Mouse (Mus musculus) gastrocnemius, postnatal 14 days (tissue): ENCODE measurements around the gene Zfp422. TPM values are rescaled to one million over a fixed set of nuclear protein-coding genes. Genes with fewer than 3 reads are reported as not detected.

Source experiments
- DNase-seq: peaks from one replicate; pipeline ENCODE4 v3.0.0; 2021; ENCODE audit warnings: mixed read lengths
- intact Hi-C: fragments of 180-260 bp; cut with DNase I; formaldehyde crosslinking; loops from one replicate; pipeline ENCODE4 v1.15.1; 2025; ENCODE audit warnings: low total_unique reads
- long read RNA-seq, 2 experiments: library from polyadenylated mRNA; stranded (forward); transcript quantifications; one replicate each; pipeline ENCODE4 v2.0.0; 2021
- total RNA-seq, 2 experiments: library from RNA; stranded (reverse); gene quantifications; 2 replicates each; pipeline ENCODE4 v1.2.3; 2021

The Zfp422 gene
- total RNA-seq, result 10 to 100 TPM; 12.6 to 14.8 TPM
- long read RNA-seq, experiment 1, transcript Zfp422-202 (2 exons, 3,187 nt), result major isoform, 17 of 22 reads
- long read RNA-seq, experiment 1, partial matches to known transcripts, result 0 of 22 reads
- long read RNA-seq, experiment 1, other reads (novel, unspliced or antisense), result 3 of 22 reads
- long read RNA-seq, experiment 2, transcript Zfp422-202 (2 exons, 3,187 nt), result major isoform, 22 of 32 reads
- long read RNA-seq, experiment 2, transcript Zfp422-201 (2 exons, 2,375 nt), result minor isoform, 6 of 32 reads
- long read RNA-seq, experiment 2, partial matches to known transcripts, result 0 of 32 reads
- long read RNA-seq, experiment 2, other reads (novel, unspliced or antisense), result 3 of 32 reads

DNA sequence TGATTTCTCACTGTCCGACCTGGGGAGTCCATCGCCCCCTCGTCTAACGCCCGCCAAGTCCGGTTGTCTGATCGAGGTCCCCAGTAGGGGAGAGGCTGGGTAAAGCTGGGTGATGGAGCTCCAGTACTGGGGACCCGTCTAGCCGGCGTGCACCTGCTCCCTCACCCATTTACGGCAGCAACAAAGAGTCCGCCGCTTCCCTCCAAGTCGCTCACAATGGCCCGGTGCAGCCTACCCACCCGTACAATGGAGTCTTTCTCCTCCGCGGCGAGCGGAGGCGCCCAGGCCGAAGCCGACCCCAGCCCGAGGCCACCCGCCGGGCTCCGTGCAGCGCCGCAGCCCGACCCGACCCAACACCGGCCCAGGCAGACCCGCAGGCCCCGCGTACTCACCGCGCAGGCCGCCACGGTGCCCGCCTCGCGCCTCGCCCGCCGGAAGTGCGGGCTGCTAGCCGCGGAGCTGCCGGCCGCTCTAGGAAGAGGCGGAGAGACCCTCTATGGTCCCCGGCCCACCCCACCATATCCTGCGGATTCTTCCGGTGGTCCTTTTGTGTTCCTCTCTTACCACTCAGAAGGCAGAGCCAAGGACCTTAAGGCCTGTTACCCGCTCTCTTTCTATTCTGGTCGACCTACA, at the start of gene Zfp422:
Gene Zfp422, minus strand, starts transcription at position 461 of the 633 bp plus-strand sequence.
- peak; percentile 67 for DNase-seq
- intact Hi-C loops, result no loop called here

DNA sequence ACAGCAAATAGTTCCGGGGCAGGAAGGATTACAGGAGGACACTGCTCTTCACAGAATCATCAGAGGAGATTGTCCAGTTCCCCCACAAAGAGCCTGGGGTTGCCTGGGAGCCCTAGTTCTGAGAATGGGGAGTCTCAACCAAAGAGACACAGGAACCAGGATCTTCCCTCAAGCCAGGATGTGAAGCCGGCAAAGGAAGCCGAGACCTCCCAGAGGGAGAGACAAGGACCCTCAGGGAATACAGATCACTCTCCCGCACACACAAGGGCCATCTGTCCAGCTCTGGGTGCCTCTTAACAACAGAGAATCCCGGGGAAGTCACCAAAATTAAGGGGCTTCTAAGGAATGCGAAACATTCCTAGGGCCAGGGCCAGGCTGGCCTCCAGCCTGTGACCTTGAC, 48.5 kb upstream of the Zfp422 start:
- no peak for DNase-seq
- intact Hi-C loops, result no loop called here

DNA sequence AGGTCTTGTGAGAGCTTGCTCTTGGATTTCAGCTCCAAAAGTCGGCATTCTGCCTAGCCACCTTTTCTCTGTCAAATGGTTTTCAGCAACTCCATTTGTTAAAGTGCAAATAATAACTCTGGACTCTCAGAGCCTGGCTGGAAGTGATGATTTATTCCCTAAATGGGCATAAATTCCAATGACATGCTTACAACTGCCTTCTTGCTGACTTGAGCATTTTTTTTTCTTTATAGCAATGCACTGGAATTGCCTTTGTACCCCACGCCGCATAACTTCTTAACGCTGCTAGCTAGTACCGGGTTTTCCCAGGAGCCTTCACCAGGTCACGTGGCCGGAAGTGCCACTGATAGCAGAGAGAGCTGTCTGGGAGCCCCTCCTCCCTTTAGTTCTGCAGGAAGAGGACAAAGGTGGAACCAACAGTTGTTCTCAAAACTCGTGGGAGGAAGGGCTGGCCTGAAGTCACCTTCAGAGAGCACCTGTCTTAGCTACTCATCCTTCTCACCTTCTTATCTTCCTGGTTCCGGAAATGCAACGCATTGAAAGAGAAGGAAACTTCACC, 47.6 kb upstream of the Zfp422 start:
- no peak for DNase-seq
- intact Hi-C loops, result no loop called here

DNA sequence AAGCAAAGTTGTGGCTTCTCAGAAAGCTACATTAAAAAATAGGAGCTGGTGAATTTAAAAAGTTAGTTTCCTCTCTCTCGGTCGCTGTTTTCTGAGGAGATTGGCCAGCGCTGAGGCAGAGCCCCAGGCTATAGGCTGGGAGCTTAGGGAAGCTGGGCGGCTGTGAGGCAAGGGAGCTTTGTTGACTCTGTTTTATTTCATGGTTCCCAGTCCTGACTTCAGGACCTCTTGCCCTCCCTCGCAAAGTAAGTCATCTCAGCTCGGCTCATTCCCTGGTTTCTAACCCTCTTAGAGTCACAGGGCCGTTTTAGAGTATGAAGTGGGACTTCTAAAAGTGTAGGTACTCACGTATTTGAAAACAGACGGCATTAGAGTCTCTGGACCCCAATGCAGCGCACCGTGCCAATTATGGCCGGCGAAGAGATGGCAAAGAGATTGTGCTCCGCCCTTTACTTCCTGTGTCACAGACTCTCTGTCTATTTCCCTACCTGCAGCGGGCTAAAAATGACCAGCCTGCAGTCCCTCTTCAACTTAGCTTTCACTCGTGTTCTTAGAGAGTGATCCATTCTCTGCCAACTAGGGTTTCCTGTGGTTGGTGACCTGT, 45.6 kb upstream of the Zfp422 start:
- DNase-seq, result no peak
- intact Hi-C loops, result no loop called here

DNA sequence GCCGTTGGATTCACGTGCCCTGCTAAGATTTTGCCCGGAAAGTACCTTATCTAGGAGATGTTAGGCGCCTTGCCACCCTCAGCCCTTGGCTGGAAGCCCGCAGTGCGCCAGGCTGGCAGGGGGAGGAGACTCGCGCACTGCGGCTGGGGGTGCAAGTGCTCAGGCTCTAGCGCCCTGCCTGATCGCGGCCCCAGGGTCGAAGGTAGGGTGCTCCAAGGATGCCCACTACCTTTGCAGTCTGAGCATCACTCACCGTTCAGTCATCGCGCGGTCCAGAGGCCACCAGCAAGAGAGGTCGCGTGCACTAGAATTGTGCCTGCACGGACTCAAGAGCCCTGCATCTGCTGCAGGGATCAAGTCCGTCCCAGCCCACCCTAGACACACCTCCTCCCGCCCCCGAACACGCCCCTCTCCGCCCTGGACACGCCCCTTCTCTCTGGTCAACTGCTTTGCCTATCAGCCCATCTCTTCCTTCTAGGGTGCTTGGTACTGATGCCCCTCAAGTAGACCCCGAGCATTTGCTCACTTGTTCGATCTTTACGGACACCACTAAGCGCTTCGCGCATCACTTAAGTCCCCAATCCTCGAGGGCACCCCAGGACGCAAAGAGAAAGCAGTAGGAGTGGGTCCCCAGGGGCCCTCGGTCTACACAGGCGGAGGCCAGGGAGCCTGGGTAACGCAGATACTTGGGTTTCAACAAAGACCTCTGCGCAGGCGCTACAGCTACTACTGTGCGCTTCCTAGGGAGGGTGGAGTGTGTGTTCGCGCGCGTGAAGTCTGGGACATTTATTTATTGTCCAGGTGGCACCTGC, 44.9 kb upstream of the Zfp422 start, which contains the start of gene Rassf4:
Gene Rassf4, minus strand, starts transcription at position 482 of the 812 bp plus-strand sequence.
- intact Hi-C loops, result no loop called here
- DNase-seq, result peak; percentile 87

DNA sequence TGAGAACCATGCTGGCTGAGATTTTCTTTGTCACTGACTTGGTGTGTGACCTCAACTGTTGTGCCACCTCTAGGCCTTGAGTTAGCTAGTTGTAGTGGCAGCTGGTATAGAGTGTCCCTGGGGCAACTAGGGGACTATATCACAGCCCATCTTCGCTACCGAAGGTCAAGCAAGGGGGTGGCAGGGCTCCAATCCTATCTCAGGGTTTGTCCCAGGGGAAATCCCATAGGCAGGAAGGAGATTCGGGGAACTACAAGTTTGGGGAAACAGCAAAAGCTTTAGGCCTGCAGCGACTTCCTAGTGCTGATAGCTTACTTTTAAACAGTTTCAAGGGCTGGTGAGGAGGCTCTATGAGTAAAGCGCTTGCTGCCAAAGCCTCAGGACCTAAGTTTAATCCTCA, 43.5 kb upstream of the Zfp422 start:
- no peak for DNase-seq
- intact Hi-C loops, result no loop called here

DNA sequence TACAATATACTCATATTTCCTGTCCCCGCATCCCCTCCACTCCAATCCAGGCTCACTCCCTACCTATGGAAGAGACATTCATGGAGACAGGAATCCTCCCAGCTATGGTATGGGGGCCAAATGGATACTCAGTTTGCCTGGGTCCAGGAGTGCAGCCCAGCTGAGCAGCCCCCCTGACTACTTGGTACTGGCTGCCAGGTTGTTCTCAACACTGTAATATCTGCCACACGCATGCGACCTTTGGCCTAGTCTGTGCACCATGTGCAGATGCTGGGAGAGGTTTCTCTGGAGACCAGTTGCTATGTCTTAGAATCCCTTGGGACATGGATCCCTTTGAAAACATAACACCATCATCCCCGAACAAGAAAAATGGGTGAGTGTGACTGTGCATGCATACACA, 43.0 kb upstream of the Zfp422 start:
- intact Hi-C loops, result no loop called here
- no peak for DNase-seq

DNA sequence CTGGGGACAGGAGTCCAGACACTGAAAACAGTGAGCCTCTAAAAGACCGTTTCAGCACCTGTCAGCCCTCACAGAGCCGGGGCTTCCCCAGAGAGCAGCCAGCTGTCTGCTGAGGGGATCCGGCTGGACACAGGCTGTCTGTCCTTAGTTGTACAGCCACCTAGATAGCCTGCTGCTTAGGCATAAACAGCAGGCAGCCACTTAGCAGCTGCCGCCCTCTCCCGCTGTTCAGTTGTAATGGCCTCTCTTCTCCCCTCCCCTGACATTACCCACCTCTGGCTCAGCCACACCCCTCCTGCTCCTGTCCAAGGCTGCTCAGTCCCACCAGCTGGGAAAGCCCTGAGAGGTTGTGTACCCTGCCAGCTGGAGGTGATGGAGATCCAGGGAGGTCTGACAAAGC, 42.2 kb upstream of the Zfp422 start:
- DNase-seq, result peak; percentile 46
- intact Hi-C loops, result no loop called here

DNA sequence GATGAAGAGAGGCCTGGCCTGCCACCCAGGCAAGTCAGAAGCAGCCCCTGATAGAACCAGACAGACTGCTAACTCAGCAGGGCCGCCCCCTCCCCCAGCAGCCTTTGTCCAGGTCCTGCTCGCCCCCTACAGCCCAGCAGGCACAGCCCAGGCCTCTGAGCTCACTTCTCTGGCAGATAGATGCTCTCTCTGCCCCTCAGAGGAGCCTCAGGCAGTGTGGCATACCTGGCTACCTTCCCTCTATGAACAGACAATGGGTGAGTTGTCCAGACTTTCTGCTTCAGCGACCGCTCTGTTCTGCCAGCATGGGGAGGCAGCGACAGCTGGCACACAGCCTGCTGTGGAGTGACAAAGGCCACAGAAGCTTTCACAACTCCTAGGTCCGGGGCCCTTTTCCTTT, 41.3 kb upstream of the Zfp422 start:
- DNase-seq, result no peak
- intact Hi-C loops, result no loop called here

DNA sequence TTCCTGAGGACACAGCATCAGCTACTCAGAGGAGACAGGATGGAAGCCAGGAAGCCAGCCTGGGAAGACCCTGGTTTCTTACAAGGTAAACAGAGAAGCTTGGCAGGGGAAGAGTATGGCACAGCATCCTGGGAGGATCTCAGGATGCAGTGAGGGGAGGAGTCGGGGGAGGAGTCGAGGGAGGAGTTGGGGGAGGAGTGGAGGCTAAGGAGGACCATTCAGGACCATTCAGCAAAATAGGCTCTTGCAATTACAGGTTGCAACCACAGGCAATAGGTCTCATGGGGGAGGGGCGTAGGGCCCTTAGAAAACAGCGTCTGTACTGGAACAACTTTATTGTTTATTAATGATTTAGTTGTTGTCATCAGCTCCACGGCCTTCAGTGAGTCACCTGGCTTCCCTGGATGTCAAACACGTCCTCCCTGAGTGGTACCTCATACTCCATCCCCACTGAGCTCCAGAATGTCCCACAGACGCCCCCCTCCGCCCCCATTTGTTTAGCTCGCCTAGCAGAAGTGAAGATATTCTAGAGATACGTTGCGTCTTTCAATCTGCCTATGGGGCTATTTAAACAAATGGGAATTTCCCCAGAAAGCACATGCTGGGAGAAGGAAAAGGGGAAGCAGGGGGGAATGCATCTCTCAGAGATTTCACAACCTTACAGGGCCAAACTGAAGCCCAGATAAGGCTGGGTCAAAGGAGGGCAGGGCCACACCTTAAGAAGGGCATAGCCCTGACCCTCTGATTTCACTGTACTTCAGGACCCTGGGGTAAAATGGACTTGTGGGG, 40.1 kb upstream of the Zfp422 start:
- DNase-seq, result no peak
- intact Hi-C loops, result no loop called here

DNA sequence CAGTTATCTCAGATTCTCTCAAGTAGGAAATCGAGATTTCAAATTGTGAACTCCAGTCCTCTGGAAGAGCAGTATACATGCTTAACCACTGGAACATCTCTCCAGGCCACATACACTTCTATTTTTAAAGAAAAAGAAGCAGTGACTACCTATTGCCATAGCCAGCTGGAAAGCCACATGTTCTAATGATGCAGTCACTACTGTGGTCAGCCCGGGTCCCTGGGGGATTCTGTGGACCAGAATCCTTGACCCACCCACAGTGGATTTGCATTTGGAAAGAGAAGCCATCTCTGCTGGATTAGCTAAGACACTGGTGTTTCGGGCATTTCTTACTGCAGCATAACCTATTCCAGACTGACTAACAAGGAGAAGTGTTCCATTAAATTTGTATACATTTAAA, 38.6 kb upstream of the Zfp422 start:
- DNase-seq, result no peak
- intact Hi-C loops, result no loop called here

DNA sequence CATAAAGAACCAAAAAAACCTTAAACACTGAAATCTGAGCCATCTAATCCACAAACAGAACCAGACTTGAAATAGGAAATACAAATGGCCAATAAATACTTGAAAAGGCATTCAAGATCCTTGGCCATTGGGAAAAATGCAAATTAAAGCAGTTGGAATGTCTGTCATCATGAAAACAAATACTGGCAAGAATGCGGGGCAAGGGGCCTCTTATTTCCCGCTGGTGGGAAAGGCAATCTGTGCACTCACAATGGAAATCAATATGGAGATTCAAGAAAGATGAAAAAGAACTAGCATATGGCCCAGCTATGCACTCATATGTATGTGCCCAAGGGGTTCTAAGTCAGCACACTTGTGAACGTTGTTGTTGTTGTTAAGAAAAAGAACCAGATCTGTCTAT, 38.1 kb upstream of the Zfp422 start:
- intact Hi-C loops, result no loop called here
- no peak for DNase-seq

DNA sequence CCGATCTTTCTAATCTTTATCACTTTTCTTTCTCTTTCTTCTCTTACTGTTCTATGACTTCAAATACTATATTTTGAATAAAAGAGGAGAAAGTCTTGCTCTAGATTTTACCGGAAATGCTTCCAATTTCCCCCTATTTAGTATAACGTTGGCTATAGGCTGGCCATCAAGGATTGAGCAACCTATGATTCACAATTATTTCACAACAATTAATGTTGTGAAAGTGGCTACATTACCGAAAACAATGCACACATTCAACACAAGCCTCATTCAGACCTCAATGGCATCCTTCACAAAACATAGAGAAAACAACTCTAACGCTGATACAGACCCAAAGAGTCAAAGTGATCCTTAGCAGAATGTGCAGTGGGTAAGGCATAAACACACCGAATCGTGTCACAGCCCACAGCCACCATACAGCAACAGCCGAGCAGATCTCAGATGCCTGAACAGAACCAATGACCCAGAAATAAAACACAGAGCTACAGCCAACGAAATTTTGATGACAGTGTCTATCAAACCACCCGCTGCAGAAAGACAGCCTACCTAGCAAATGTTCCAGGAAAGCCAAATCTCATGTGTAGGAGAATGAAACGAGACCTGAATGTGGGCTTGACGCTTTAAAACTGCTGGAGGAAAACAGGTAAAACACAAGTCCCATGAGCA, 37.4 kb upstream of the Zfp422 start:
- DNase-seq, result no peak
- intact Hi-C loops, result no loop called here

DNA sequence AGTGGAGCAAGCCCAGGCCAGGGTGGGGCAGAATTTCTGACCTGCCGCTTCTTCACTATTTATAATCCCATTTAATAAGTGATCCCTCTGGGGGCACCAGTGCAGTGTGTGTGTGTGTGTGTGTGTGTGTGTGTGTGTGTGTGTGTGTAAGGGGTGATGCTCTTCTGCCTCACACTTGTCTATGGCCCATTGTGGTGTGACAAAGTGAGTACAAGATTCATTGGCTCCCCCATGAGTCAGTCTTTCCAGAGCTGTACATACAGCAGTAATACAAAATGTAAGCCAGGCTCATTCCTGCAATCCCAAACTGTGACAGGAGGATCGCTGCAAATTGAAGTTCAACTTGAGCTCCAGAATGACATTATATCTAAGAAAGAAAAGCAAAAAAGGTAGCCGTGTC, 36.0 kb upstream of the Zfp422 start:
- intact Hi-C loops, result no loop called here
- DNase-seq, result no peak

DNA sequence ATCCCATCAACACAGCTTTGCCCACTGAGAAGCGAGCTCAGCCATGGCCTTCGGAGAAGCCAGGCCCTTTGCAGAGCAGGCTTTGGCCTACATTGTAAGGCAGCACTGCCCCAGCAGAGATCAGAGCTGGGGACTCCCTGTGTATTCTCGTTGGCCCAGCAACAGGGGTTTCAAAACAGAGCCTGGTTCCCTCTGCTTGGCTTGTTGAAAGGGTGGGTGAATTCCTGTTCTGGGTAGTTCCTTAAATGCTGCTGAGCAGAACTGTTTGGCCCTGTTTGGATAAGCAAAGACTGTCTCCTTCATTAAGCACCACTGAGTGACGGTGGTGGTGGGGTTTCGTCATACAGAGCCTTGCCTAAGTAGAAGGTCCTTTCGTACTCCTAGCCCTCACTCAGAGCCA, 35.2 kb upstream of the Zfp422 start:
- intact Hi-C loops, result no loop called here
- no peak for DNase-seq

DNA sequence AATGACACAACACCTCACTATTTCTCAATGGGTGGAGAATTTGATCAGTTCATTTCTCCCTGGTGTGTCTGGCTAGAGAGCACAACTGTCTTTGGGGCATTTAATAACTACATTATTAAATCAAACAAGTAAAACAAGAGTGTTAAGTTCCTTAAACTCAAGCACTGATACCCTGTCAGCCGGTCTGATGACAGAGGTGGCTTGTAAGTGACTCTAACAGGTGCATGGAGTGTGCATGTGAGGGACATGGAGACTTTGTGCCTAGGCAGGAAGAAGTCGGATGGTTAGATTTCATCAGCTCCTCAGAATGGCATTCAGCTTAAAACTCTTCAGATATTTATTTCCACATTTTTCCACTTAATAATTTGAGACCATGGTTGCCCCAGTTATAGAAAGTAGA, 34.6 kb upstream of the Zfp422 start:
- intact Hi-C loops, result no loop called here
- DNase-seq, result no peak

DNA sequence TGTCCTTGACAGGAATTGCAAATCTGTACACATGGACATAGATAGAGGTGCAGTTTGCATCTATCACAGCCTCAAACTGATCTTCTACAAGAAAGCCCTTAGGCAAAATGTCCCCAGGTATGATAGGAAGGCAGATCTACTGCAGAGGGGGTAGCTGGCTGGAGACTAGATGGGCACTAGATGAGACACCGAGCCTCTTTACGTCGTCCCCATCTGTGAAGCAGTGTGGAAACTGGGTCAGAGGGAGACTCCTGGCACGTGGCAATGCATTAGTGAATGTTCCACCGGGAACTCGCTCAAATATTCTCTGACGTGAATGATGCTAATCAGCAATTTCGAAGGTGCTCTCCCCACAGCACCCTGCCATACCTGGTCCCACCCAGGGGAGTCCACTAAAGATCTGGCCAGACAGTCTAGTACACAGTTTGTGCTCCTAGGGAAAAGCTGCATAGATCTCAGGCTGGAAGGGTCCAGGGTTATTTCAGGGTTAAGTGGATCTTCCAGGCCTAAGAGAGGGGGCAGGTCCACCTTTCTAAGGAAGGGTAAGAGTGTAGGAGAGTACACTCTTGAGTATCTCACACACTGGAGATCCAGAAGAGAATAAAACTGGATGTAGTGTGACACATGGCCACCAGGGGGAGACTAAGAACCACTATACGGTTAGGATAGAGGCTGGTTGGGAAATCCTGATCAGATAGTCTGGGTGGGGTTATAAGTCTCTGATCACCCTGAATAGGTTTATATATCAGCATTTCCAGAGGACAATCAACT, 25.1 kb upstream of the Zfp422 start:
- peak; percentile 46 for DNase-seq
- intact Hi-C loops, result no loop called here

DNA sequence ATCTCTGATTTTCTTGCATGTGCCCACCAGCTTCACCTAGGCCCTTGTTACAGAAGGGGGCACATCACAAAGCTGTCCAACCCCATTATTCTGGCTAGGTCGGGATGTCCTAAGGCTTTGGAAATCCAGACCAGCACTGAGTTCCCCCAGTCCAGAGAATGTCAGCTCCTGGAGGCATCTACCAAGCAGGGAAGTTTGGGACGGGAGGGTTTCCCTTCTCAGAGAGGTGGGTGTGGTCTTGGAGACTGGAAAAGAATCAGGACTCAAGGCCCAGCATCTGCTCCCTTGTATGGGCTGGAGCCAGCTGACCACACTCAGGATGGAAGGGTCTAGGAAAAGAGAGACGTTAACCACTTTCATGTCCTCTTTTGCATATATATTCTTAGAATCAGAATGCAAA, 24.4 kb upstream of the Zfp422 start:
- no peak for DNase-seq
- intact Hi-C loops, result no loop called here
